Mouse (Mus musculus) CD4-positive helper T cell, adult 2 months (primary cell): Measurements from ENCODE around the gene Glod4.

ENCODE experiments used
- DNase-seq: peaks from one replicate; pipeline ENCODE4 v3.0.0-alpha.2; 2012; ENCODE audit warnings: low read depth, missing footprints, low spot score

Glod4 gene

DNA sequence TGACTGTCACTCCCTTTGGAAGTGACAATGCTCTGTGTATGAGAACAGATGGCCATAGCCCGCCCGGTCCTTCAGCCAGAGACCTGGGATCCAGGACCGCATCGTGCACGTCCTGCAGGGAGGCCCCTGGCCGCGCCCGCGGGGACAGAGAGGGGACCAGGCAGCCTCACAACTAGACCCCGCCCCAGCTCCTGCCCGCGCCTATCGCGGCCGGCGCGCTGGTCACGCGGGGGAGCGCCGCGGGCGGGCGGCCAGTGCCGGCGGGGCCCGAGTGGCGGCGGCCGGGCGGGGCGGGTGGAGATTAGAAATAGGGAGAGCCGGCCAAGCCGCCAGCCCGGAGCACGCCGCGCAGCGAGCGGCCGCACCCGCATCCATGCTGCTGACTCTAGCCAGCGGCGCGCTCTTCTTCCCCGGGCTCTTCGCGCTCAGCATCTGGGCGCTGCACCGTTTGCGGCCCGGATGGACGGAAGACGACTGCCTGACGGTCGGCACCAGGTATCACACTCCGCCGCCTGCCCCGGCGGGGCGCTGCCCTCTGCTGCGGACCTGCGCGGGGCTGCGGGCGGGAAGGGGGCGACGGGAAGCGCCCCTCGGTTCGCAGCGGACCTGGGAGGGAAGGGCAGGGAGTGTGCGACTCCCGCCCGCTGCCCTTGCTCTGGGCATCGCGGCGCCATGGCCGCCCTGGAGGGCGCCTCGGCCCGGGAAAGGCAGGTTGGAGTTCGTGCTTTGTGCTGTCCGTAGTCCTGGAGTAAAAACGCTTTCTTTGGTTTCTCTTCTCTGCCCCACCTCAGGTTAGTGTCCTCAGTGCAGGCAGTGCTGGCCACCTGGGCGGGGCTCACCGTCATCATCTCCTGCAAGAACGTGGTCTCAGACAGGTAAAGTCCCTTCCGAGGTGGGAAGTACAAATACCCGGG lies 41.5 kb downstream of the Glod4 start:
- DNase-seq: peak; percentile 58

DNA sequence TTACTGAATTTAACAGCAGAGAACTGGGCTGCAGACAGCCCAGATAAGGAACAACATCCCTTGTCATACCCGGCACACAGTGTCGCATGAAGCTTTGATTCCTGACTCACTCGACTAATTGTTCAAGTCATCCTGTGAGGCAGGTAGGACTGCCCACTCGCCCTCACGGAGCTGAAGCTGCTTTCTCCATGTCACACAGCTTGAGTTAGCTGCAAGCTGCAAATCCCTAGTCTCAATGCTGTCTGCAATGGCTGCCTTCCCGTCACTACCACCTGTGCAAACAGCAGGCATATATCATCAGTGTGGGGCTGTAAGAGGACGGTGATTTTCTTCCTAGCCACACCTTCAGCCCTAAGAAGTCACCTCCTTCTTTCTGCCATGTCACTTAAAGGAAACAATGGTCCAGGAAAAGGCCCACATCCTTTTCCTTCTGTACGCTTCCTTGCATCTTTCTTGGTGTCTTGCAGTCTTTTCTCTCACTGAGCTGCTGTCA lies 46.5 kb downstream of the Glod4 start:
- no peak for DNase-seq

DNA sequence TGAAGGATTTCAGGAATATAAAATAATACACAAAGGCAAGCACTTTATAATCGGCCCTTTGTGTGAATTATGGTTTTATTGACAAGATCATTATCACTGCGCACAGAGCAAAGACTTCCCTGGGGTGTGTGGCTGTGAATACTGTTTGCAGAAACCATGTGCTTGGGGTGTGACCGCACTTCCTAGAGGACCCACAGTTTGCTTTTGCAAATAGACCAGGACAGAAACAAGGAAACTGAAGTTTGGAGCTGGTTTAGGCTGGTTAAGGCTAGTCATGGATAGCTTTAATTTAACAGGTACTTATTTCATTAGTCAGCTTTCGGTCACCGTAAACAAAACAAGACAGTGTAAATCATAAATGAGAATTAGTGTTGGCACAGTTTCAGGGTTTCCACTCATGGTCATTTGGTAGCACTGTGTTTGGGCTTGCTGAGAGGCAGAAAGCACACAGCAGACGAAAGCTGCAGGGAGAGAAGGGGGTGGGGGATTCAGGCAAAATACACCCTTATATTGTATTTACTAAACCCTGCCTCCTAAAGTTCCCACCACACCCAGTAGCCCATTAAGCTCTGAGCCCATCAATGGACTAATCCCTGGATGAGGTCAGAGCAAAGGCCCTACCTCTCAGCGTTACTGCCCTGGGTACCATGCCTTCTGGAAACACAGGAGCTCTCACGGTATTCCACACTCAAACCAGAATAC lies 47.1 kb downstream of the Glod4 start:
- DNase-seq: no peak

DNA sequence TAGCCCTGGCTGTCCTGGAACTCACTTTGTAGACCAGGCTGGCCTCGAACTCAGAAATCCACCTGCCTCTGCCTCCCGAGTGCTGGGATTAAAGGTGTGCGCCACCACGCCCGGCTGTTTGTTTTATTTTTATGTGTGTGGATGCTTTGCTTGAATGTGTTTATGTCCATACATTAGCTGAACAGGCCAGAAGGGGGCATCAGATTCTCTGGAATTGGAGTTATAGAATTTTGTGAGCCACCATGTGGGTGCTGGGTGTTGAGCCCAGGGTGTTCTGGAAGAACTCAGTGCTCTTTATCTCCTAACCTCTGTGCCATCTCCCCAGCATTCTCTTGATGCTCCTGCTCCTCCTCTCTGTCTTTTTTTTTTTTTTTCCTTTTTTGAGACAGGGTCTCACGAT lies 56.6 kb downstream of the Glod4 start:
- DNase-seq: no peak

DNA sequence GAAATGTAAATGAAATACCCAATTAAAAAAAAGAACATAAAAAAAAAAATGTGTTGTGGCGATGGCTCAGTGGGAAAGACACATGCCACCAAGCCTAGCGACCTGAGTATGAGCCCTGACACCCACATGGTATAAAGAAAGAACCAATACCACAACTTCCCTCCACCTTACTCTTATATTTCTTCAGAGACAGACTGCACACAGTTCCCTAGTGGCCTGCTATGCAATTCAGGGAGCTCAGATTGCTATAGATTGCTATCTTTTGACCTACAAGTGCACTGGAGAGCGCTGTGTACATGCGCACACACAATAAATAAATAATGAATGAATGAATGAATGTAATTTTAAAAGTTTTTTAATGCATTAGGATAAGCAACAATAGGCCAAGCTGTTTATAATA lies 59.8 kb downstream of the Glod4 start:
- DNase-seq: no peak

DNA sequence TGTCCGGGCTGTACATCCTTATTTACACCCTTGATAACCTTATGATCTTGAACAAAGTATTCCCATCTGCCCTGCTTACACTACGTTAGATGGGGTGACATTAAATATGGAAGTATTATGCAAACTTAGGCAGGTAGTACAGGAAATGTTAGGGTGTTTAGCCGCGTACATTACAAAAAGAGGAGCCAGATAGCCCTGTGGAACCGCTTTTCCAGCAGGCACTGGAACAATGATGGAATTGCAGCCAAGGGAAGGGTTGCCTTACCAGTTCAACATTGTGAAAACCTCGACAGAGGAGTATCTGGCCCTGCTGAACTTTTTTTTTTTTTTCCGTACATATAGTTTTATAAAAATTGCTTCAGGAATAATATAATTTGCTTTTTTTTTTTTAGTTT lies 63.4 kb downstream of the Glod4 start:
- no peak for DNase-seq

DNA sequence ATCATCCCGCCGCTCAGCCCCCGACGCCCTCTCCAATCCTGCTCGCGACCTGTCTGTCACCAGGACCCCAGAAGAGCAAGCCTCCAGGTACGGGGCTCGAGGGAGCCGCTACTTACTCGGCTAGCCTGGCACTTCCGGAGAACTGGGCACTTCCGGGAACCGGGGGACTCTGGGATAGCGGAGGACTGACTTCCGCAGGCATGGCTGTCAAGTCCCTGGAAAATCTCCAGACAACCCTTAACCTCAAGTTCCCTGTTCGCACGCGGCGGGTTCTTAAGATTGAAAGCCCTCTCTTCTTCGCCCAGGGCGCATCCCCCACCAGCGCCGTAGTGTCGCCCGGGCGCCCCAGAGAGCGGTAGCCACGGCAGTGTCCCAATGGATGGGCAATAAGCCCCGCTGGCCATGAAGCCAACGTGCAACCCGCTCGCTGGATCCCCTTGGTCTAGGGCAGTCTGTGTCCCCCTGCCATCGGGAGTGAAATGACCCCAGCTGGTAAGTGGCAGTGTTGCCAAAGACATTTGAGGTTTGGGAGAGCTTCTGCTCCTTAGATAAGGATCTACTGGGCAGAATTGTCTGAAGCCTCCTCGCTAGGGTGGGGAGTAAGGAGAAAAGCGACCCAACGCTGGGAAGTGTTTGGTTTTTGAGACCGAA lies 63.9 kb downstream of the Glod4 start, which contains the start of the genes Vps53 and Fam57a:
Vps53 (minus strand) TSS at position 153 of the 651 bp plus-strand sequence.
Fam57a (plus strand) TSS at position 177 of the 651 bp plus-strand sequence.
- peak; percentile 82 for DNase-seq

DNA sequence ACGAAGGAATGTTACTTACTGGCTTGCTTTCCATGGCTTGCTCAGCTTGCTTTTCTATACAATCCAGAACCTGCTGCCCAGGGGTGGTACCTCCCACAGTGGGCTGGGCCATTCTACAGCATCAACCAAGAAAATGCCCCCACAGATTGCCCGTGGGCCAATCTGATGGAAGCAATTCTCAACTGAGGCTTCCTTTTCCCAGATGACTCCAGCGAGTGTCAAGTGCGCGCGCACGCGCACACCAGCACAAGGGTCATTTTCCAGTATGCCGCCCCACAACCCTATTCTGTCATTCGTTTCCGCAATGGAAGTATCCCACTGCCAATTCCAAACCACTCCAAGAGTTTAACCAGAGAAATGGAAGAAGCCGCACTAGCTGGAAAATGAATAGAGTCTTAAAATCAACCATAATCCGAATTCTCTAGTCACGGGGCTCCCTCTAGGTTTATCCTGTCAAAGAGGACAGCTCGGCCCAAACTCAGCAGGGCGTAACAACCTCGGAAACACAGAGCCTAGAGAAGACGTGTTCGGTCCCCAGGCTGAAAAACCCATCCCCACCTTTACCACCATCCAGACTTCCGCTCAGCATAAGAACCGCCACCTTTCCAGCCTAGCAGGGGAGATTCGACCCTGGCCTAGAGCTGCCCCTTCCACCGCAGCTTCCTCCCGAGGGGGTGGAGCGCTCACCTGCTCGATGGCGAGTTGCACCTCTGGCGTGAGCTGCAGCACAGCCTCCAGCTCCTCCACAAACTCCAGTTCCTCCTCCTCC lies 64.6 kb downstream of the Glod4 start:
- DNase-seq: peak; percentile 28

DNA sequence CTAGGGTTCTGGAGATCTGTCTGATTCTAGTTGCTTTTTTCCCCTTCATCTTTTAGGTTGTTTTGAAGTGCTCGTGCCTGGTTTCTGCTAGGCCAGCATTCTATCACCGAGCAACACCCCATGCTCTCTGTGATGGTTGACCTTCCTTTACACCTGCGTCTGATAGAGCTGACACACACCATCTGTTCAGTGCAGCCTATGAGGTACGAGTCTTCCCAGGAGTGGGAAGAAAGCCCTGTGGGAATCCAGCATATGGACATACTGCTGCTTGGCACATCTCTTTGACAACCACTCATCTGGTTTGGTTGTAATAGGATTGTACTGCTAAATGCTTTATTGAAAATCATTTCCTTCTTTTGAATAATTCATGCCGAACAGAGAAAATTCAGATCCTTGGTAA lies 73.3 kb downstream of the Glod4 start:
- no peak for DNase-seq

DNA sequence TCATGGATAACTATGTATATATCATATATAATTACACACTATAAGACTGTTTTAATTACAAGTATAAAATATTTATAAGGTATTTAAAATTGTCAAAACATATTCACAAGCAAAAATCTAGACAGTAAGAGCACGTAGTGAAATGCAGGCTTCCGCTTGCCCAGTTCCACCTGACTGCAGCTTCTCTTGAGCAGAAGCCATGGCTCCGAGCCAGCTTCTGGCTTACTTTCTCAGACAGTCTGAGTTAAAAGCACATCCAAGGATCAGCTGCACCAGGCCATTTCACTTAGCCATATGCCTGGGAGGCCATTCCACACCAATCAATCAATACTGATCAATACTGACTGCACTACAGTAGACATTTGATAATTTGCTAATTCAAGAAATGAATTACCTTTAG lies 74.5 kb downstream of the Glod4 start:
- no peak for DNase-seq

DNA sequence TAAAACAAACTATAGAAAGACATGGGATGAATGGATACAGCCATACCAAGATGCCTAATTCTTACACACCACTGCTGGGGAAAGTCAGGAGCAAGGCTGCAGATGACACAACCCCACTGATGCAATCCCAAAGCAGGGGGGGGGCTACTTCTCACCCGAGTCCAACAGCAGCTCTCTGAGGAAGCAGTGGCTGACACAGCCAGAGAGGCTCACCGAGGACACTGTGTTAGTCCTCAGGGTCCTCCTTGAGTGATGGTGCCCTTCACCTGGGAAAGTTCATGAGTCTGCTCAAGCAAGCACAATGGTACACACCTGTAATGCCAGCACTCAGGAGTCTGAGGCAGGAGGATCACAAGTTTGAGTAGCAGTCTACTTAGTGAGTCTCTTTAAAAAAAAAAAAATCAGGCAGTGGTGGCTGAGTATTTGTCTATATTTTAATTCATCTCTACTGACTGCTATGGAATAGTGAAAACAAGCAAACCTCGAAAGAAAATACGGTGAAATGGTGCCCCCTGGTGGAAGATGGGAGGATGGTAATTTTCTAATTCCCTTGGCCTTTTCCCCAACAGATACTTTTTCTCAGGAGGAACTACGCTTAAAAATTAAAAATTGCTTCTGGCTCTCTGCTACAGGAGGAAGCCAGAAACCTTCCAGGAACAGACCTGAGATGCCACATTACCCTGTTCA lies 76.3 kb downstream of the Glod4 start:
- DNase-seq: peak; percentile 67

DNA sequence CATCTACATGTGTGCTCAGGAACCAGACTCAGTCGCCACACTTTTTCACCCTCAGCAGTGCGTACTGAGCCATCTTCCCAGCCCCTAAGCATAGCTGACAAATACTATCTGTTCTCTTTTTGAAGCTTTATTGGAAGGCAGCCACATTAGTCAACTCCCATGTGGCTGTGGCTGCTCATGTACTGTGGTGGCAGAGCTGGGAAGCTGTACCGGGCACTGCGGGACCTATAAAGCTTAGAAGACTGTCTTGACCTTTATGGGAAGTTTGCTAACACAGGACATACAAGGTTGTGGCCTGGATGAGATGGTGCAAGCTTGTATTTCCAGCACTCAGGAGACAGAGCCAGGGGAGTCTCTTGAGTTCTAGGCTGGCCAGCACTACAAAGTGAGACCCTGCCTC lies 76.9 kb downstream of the Glod4 start:
- DNase-seq: no peak

DNA sequence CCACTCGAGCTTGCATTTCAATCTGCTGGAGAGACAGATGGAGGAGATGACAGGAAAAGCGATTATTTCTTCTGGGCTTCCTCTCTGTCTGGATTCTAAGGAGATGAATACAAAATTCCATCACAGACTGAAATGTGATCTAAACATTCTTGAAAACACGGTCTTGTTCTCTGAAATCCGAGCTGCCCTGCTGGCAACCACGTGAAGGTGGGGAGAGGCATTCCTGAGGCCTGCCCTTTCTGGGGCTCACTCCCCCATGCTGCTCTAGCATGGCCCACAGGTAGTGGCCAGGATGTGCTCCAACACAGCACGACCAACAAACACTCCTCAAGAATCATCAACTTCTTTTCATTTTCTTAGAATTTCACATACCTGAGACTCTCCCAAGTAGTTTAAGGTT lies 83.3 kb downstream of the Glod4 start:
- no peak for DNase-seq

DNA sequence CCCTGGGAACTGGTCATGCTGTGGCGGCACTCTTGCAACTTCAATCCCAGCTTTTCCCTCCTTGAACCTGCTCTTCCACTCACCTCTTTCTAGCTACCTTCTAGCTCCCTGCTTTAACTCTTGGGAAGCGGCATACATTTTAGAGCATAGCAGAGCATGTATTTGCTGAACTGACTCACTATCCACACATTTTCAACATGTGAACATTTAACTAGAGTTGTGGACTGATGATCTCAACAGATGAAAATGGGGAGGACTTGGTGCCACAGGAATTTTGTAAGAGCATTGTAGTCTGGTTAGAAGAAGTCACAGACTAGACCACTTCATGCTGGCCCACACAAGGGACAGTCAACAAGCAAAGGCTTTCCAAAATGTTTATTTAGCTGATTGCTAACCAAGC lies 85.2 kb downstream of the Glod4 start:
- no peak for DNase-seq

DNA sequence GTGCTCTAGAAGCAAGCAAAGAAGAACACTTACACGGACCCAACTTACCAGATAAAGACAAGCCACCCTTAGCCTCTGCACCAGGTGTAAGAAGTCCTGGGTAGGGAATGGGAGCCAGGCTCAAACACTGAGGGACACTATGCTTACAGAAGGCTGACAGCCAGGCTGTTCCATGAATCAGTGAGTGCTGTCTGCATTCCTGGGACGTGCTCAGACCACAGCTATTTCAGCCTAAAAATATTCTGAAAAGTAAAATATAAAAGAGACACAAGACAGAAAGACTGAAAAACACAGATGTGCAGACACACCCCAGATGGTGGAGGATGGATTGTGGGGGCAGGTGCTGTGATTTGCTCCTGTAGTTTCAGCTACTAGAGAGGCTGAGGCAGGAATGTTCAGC lies 88.7 kb downstream of the Glod4 start:
- DNase-seq: no peak

DNA sequence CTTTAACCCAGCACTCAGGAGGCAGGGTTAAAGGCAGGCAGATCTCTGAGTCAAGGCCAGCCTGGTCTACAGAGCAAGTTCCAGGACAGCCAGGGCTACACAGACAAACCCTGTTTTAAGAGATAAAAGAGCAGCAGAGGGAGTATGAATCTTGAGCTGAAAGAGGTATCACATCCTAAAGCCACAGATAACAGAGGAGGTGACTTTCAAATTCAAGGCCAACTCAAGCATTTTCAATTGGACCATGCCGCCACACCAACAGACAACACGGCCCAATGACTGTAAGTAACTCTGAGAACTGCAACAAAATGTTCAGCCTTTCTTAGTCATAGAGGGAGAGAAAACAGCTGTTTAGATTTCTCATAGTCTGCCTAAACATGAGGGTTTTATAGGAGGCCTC lies 89.3 kb downstream of the Glod4 start:
- DNase-seq: no peak

DNA sequence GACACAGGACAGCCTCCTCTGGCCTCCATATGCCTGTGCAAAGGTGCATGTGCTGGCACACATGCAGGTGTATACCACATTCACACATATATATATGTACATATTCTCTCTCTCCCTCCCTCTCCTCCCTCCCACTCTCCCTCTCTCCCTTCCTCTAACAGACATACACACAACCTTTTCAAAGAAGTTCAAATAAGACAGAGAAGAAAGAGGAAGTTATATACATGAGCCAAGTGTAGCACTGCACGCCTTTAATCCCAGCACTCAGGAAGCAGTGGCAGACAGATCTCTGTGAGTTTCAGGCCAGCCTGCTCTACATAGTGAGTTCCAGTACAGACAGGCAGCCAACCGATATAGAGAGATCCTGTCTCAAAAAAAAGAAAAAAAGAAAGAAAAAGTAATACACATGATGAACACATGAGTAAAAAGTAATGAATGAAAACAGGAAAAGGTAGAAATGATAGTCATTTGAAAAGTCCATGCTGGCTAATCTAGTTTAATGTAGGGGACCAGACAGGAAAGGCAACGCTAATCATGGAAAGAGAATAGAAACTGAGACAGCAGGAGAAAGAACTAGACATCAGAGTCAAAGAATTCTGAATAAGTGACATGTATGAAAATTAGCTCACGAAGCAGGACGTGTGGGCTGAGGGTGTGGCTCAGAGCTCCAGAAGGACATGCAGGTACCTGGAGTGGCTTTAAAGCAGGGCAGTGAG lies 90.1 kb downstream of the Glod4 start:
- peak; percentile 17 for DNase-seq

DNA sequence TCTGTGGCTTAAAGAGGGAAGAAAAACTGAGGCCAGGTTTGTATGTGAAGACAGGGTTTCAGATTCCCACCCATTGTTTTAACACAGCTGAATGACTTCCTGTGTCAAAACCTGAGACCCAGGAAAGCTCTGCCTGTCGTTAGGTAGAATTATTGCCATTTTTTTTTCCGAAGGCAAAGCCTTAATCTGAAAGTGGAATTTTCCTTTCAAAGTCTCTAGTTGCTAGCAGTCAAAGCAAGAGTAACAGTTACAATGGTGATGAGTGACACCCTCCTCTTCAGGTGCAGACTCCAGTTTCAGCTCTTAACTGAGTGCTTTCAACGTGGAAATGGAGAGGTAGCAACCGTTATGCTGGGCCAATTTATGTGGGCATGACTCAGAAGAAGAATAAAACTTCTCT lies 92.5 kb downstream of the Glod4 start:
- DNase-seq: no peak

DNA sequence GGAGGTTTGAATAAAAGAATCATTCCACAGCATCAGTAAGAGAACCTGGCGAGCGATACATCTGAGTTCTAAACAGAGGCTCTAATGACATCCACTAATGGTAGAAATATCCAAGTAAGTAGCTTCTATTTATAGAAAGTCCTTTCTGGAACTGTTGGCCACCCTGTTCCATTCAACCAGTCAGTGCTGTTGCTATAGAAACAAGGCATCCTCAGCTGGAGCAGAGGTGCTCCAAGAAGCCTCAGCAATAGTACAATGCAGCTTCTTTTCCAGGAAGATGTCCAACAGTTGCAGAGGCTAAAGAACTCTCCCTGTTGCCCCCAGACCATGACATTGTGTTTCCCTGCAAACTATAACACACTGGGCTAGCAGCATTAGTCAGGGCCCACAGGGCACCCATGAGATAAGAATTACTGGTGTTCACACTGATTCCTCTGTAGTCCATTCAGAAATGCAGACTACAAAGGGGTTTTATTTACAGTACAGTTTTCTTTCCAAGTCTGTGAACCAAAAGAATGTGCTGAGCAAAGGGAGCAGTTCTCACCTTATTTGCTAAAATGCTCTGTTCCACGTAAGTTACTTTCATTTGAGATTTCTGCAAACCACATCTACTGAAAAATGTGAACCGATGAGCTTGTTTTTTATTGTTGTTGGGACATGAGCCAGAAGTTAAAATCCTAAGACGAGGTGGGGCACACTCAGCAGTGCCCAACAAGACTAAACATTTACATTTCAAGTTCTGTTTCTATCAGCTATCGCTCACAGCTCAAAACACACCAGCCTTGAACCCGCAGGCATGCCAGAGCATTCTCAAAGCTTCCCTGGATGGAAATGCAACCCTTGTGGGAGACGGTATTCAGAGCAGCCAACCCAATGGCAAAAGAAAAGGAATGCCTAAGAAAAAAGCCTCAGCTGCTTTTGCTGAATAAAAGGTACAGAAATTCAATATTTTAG lies 95.2 kb downstream of the Glod4 start:
- DNase-seq: no peak
